Mouse (Mus musculus) kidney, embryonic 14.5 days (tissue): ENCODE results near the gene 1700025C18Rik. TPM values are rescaled to one million over a fixed set of nuclear protein-coding genes. Genes with fewer than 3 reads are reported as not detected.
A peak's percentile ranks its signal among the peaks of the same experiment; 100 is the strongest.

Source experiments
- ATAC-seq: fragments of 200-750 bp; cut with Nextera tagmentation; 2 replicates; pipeline ENCODE4 v1.8.0; 2017; ENCODE audit warnings: moderate number of reproducible peaks, mild to moderate bottlenecking, moderate TSS enrichment, moderate library complexity; ENCODE audit not compliant: low FRiP score, low TSS enrichment
- H3K27ac ChIP-seq: fragments of 300-500 bp; sonication (generic); 2 replicates; pipeline ENCODE4 v1.5.1; 2014; ENCODE audit warnings: low read depth, mild to moderate bottlenecking, low read length, moderate library complexity, mixed read lengths
- H3K27me3 ChIP-seq: fragments of 300-500 bp; sonication (generic); 2 replicates; pipeline ENCODE4 v1.6.1; 2014; ENCODE audit warnings: mild to moderate bottlenecking, low read length; ENCODE audit not compliant: control insufficient read depth, insufficient read depth
- H3K36me3 ChIP-seq: fragments of 300-500 bp; sonication (generic); 2 replicates; pipeline ENCODE4 v1.6.1; 2014; ENCODE audit warnings: low read length, mixed read lengths; ENCODE audit not compliant: control insufficient read depth, insufficient read depth
- H3K4me1 ChIP-seq: fragments of 300-500 bp; sonication (generic); 2 replicates; pipeline ENCODE4 v1.6.1; 2014; ENCODE audit warnings: low read length, mixed read lengths; ENCODE audit not compliant: control insufficient read depth, insufficient read depth
- H3K4me2 ChIP-seq: fragments of 300-500 bp; sonication (generic); replicated peaks from 2 replicates; pipeline ENCODE4 v1.6.1; 2014; ENCODE audit warnings: low read depth, mild to moderate bottlenecking, low read length
- H3K4me3 ChIP-seq: fragments of 300-500 bp; sonication (generic); 2 replicates; pipeline ENCODE4 v1.5.1; 2014; ENCODE audit warnings: mild to moderate bottlenecking, low read length
- H3K9ac ChIP-seq: fragments of 300-500 bp; sonication (generic); 2 replicates; pipeline ENCODE4 v1.6.1; 2014; ENCODE audit warnings: low read depth, mild to moderate bottlenecking, low read length, moderate library complexity
- H3K9me3 ChIP-seq: fragments of 300-500 bp; sonication (generic); 2 replicates; pipeline ENCODE4 v1.6.1; 2016; ENCODE audit warnings: low read length; ENCODE audit not compliant: control insufficient read depth
- WGBS: fragments of 180-500 bp; shearing (Covaris S2); extraction: QIAGEN DNeasy Blood & Tissue Kit; methylation state at CpG from one replicate; pipeline ENCODE4 v1.1.7; 2014; 5-methylcytosine and 5-hydroxymethylcytosine counted together
- polyA plus RNA-seq: library from polyadenylated mRNA; unstranded; fragments of >200 nt; fragmentation: Nextera tagmentation; extraction: Ambion mirVana; gene quantifications from 2 replicates; pipeline ENCODE4 v1.2.1, GENCODE M21; 2014

Gene 1700025C18Rik
- polyA plus RNA-seq, 1 experiment from 2014 or later: not detected

DNA sequence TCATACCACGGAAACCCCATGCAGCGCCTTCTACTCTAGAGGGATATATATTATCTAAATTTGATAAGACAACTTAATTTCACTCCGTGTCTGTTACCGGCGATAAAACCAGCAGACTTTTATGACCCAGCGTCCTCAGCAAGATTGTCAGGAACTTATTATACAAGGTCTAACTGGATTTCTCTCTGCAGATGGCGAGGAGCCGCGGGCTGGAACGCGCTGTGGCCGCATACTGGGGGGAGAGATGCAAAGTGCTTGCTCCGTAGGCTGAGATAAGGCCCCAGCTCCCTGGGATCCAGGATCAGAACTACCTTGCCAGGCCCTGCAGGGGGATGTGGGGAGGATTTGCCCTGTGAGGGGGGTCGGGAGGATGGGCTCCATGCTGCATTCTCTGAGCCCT, 1.1 kb downstream of the 1700025C18Rik start:
- no peak overlapping the region for H3K9ac ChIP-seq
- H3K4me2 ChIP-seq: no peak overlapping the region
- no peak overlapping the region for H3K4me3 ChIP-seq
- no peak for ATAC-seq
- no peaks in the 10 kb centered on the region for H3K27me3 ChIP-seq
- H3K4me1 ChIP-seq: no peaks in the 10 kb centered on the region
- no peaks in the 10 kb centered on the region for H3K9me3 ChIP-seq
- no peak overlapping the region for H3K27ac ChIP-seq
- WGBS: 45% methylated on average over 14 of the region's 14 CpGs
- no peaks in the 10 kb centered on the region for H3K36me3 ChIP-seq

DNA sequence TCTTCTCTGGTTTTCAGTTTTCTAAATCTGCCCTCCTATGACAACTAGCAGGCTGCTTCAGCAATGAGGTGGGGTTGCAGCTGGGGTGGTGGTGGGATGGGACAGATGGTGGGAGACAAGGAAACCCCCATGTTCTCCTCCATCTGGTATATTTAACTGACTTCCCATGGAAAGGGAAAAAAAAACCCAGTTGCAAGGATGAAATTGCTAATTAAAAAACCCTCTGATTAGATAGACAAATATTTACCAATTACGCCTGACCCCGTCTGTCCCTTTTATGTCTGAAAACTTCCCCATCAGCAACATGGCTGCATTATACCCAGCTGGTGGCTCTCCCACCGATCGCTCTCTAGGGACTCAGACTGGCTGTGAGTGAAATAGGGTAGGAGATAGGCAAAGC, 3.9 kb downstream of the 1700025C18Rik start:
- Histone ChIP-seq H3K4me2 (no peak overlapping the region), H3K27ac (no peak overlapping the region), H3K4me3 (no peak overlapping the region), H3K4me1 (no peaks in the 10 kb centered on the region), H3K9ac (no peak overlapping the region), H3K36me3 (no peaks in the 10 kb centered on the region), H3K27me3 (peaks cover 3% of the 10 kb centered on the region; the same call in 1 of the 2 replicates), H3K9me3 (no peaks in the 10 kb centered on the region)
- WGBS: 88% methylated on average over 4 of the region's 4 CpGs
- ATAC-seq: no peak

DNA sequence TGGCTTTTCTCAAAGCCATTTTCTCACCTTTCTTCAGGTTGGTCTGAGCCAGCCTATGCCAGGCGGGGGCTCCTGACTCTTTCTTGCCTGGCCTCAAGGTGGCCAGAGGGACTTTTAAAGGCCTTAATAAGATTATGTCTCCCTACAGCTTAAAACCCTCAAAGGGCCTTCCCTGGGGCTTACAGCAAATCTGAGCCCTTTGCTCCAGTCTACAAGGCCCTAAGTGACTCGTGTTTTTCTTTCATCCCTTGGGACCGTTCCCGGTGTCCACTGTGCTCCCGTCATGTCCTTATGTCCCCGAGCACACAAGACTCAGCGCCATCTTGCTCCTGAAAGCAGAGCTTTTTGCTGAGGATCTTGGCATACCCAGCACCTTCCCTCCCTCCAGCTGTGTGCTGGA, 9.3 kb downstream of the 1700025C18Rik start:
- Histone ChIP-seq H3K27me3 (peaks cover 54% of the 10 kb centered on the region), H3K9me3 (no peaks in the 10 kb centered on the region), H3K4me1 (no peaks in the 10 kb centered on the region), H3K27ac (no peak overlapping the region), H3K36me3 (no peaks in the 10 kb centered on the region), H3K4me3 (no peak overlapping the region), H3K9ac (no peak overlapping the region), H3K4me2 (no peak overlapping the region)
- WGBS: 35% methylated on average over 7 of the region's 7 CpGs
- ATAC-seq: no peak

DNA sequence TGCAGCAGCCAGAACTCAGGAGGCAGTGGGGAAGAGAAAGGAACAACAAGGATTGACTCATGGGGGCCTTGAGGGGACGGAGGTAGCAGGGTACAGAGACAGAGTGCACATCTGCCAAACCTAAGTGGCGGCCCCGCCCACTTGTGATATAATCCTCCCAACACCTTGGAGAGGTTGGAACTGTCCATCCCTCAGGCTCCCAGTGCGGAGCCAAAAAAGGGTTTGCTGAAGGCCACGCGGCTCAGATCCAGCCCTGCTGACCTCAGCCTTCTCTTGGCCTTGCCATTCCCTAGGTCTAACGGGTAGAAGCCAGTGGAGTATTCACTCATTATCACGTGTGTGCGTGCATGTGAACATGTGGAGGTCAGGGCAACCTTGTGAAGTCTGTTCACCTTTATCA, 9.9 kb downstream of the 1700025C18Rik start:
- Histone ChIP-seq H3K4me1 (no peaks in the 10 kb centered on the region), H3K9me3 (no peaks in the 10 kb centered on the region), H3K4me3 (no peak overlapping the region), H3K27ac (no peak overlapping the region), H3K9ac (no peak overlapping the region), H3K4me2 (no peak overlapping the region), H3K36me3 (no peaks in the 10 kb centered on the region), H3K27me3 (peaks cover 59% of the 10 kb centered on the region)
- WGBS: 28% methylated on average over 9 of the region's 9 CpGs
- no peak for ATAC-seq

DNA sequence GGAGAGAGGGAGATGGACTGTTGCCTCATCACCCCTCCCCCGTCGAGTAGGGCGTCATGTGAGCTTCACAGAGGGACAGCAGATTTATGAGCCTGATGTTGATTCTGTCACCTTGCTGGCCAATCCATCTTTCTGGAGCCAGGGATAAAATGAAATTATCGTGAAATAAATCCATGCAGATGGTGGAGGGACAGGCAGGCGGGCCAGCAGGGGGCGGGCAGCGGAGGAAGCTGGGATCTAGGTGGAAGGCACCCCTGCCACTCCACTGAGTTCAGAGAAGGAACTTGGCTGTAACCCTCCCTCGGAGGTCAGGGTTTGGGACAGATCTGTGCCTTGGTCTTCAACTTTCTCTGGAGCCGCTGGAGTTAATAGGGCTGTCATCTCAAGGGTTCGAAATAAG, 11.9 kb downstream of the 1700025C18Rik start:
- WGBS: 12% methylated on average over 10 of the region's 10 CpGs
- H3K27me3 ChIP-seq: peaks cover 66% of the 10 kb centered on the region

DNA sequence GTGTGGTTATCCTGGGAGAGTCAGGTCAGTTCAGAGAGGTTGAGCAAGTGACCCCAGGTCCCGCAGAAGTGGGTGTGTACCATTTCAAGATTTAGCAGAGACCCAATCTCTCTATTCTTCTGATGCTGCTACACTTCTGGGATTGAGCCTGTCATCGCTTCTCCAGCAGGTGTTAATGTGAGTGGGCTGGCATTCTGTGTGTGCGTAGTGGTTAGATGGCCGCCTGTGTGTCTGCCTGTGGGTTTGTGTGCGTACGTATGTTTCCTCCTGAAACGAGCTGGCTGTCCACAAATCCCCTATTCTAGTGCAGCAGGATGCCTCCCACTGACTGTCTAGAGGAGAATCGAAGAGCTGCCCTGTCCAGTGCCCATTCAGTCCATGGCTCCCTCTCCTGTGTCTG, 12.5 kb downstream of the 1700025C18Rik start:
- H3K9ac ChIP-seq: no peak overlapping the region
- no peak overlapping the region for H3K4me2 ChIP-seq
- H3K27ac ChIP-seq: no peak overlapping the region
- H3K4me1 ChIP-seq: no peaks in the 10 kb centered on the region
- H3K4me3 ChIP-seq: no peak overlapping the region
- H3K36me3 ChIP-seq: no peaks in the 10 kb centered on the region
- ATAC-seq: no peak
- WGBS: 67% methylated on average over 8 of the region's 8 CpGs
- peaks cover 71% of the 10 kb centered on the region for H3K27me3 ChIP-seq
- H3K9me3 ChIP-seq: no peaks in the 10 kb centered on the region

More for the DNA sequence above, 11.9 kb downstream of the 1700025C18Rik start:
- Histone ChIP-seq H3K4me1 (no peaks in the 10 kb centered on the region), H3K4me2 (no peak overlapping the region), H3K27ac (no peak overlapping the region), H3K9me3 (no peaks in the 10 kb centered on the region), H3K9ac (no peak overlapping the region), H3K4me3 (no peak overlapping the region), H3K36me3 (no peaks in the 10 kb centered on the region)
- no peak for ATAC-seq

DNA sequence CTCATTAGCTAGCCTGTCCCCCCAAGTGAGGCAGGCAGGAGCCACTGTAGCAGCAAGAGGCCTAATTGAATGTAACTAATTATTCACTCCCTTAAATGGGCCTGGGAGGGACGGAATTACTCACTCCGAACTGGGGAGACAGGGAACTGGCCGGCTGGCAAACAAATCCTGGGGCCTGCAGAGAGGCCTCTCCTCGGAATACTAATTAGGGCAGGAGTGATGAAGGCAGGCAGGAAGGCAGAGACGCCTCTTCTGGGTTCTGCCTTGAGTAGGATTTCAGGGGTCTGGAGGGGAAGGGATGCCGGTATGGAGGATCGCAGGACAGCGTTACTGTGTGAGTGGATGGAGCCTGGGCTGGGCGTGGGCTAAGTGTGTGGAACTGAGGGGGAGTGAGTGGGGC, 13.5 kb downstream of the 1700025C18Rik start:
- Histone ChIP-seq H3K4me1 (no peaks in the 10 kb centered on the region), H3K4me2 (no peak overlapping the region), H3K36me3 (no peaks in the 10 kb centered on the region), H3K4me3 (no peak overlapping the region), H3K27me3 (peaks cover 74% of the 10 kb centered on the region), H3K9me3 (no peaks in the 10 kb centered on the region), H3K9ac (no peak overlapping the region), H3K27ac (no peak overlapping the region)
- 6% methylated on average over 9 of the region's 9 CpGs for WGBS
- ATAC-seq: no peak

DNA sequence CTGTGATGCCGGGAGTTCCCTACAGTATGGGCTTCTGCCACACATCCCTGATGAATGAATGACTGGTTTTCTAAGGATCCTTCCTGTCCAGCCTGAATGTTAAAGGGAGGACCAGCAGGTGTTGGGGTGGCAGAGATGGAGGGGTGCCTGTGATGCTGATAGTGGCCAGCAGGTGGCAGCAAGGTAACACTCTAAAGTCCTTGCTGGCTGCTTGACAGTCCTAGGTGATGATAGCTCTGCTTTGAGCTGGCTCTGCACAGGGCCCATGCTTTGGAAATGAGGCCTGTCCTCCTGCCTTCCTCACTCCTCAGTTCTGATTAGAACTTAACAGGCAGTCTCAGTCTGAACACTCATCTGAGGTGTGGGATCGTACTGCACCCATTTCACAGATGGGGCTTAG, 15.6 kb downstream of the 1700025C18Rik start:
- Histone ChIP-seq H3K4me3 (no peak overlapping the region), H3K27me3 (peaks cover 60% of the 10 kb centered on the region), H3K4me2 (no peak overlapping the region), H3K36me3 (no peaks in the 10 kb centered on the region), H3K9me3 (no peaks in the 10 kb centered on the region), H3K9ac (no peak overlapping the region), H3K27ac (no peak overlapping the region), H3K4me1 (0 out of 2 replicates have a peak, but pooled peaks cover 3% of the 10 kb centered on the region)
- ATAC-seq: 0 out of 2 replicates have a peak, but pooled peaks have one; percentile 59
- 49% methylated on average over 2 of the region's 2 CpGs for WGBS

DNA sequence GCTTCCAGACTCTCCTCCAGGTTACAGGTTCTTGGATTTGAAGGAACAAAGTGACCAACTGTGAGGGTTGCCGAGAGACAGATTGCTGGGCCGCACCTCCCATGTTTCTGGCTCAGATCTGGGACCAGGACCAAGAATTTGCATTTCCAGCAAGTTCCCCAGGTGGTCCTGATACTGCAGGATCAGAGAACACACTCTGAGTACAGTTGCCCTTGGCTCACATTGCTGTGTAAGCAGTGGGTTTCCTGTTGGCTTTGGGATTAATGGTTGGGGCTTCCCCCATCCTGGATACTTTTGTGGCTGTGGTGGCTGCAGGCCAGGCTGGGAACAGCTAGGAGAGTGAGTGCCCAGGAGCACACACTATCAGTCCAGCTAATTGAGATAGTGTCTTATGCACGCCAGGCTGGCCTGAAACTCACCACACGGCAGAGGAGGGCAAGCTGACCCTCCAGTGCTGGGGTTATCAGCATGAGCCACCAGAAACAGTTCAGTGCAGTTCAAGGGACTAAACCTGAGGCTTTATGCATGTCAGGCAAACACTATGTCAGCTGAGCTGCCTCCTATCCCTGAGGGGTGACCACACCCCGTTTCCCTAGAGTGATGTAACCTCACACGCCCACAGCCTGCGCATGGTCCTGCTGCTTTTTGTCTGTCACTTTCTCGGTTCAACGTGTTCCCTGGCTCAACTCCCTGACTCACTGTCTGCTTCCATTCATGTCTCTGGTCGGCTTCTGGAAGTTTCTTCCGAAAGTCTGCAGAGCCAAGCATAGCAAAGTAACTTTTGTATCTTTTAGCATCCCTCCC, 16.3 kb downstream of the 1700025C18Rik start:
- Histone ChIP-seq H3K27me3 (peaks cover 54% of the 10 kb centered on the region), H3K36me3 (no peaks in the 10 kb centered on the region), H3K9me3 (no peaks in the 10 kb centered on the region), H3K9ac (no peak overlapping the region), H3K27ac (no peak overlapping the region), H3K4me1 (0 out of 2 replicates have a peak, but pooled peaks cover 4% of the 10 kb centered on the region), H3K4me2 (no peak overlapping the region), H3K4me3 (no peak overlapping the region)
- no peak for ATAC-seq
- 50% methylated on average over 11 of the region's 11 CpGs for WGBS
